Mouse (Mus musculus) embryo, embryonic 10.5 days (tissue): Measurements from ENCODE around the gene Mpp4.

Experiments
- DNase-seq: peaks from one replicate; pipeline ENCODE4 v3.0.0-alpha.2; 2015; ENCODE audit warnings: low spot score

Gene Mpp4

GRCm38 (mm10) chr1:59163030-59163461, at the start of gene Mpp4:
Gene Mpp4, minus strand, starts transcription at chr1:59163389.
- DNase-seq = no peak

GRCm38 (mm10) chr1:59212951-59213350, 49.8 kb upstream of the Mpp4 start:
- no peak for DNase-seq

GRCm38 (mm10) chr1:59212076-59212779, 49.0 kb upstream of the Mpp4 start:
- DNase-seq = no peak

GRCm38 (mm10) chr1:59211651-59212050, 48.5 kb upstream of the Mpp4 start:
- no peak for DNase-seq

- no peak for DNase-seq
Observed at GRCm38 (mm10) chr1:59208331-59208730, 45.1 kb upstream of the Mpp4 start.

GRCm38 (mm10) chr1:59204489-59204888, 41.3 kb upstream of the Mpp4 start:
- DNase-seq = no peak

- no peak for DNase-seq
Observed at GRCm38 (mm10) chr1:59202367-59202766, 39.2 kb upstream of the Mpp4 start.

GRCm38 (mm10) chr1:59201561-59201960, 38.4 kb upstream of the Mpp4 start:
- DNase-seq = no peak

GRCm38 (mm10) chr1:59200960-59201359, 37.8 kb upstream of the Mpp4 start:
- DNase-seq = no peak

- DNase-seq = no peak
Observed at GRCm38 (mm10) chr1:59194979-59195378, 31.8 kb upstream of the Mpp4 start.

GRCm38 (mm10) chr1:59187786-59188185, 24.6 kb upstream of the Mpp4 start:
- no peak for DNase-seq

GRCm38 (mm10) chr1:59186317-59186716, 23.1 kb upstream of the Mpp4 start:
- no peak for DNase-seq

- DNase-seq = no peak
Observed at GRCm38 (mm10) chr1:59185410-59185809, 22.2 kb upstream of the Mpp4 start.

- no peak for DNase-seq
Observed at GRCm38 (mm10) chr1:59183045-59183444, 19.9 kb upstream of the Mpp4 start.

- no peak for DNase-seq
Observed at GRCm38 (mm10) chr1:59182373-59182772, 19.2 kb upstream of the Mpp4 start.

- no peak for DNase-seq
Observed at GRCm38 (mm10) chr1:59180003-59180402, 16.8 kb upstream of the Mpp4 start.

GRCm38 (mm10) chr1:59178401-59178800, 15.2 kb upstream of the Mpp4 start:
- no peak for DNase-seq

- DNase-seq = no peak
Observed at GRCm38 (mm10) chr1:59174514-59175373, 11.6 kb upstream of the Mpp4 start.

GRCm38 (mm10) chr1:59173023-59173422, 9.8 kb upstream of the Mpp4 start:
- no peak for DNase-seq

GRCm38 (mm10) chr1:59171875-59172274, 8.7 kb upstream of the Mpp4 start:
- DNase-seq = peak; percentile 10

GRCm38 (mm10) chr1:59170290-59170689, 7.1 kb upstream of the Mpp4 start:
- no peak for DNase-seq

GRCm38 (mm10) chr1:59169586-59169985, 6.4 kb upstream of the Mpp4 start:
- no peak for DNase-seq

- no peak for DNase-seq
Observed at GRCm38 (mm10) chr1:59168556-59168955, 5.4 kb upstream of the Mpp4 start.
